Mouse (Mus musculus) T-cell, adult 2 months (primary cell): ENCODE results near the gene Armc7.
"Not testable (repeated sequence)": the region's sequence is repeated elsewhere in the genome, so short reads cannot be mapped to it uniquely, and the experiment has no call there.

ENCODE experiments used
- DNase-seq: peaks from one replicate; pipeline ENCODE4 v3.0.0; 2022; ENCODE audit warnings: low spot score

Armc7 gene

GRCm38 (mm10) chr11:115491356-115492083 is 16.1 kb downstream of the Armc7 start, which contains the start of gene Nt5c:
Gene Nt5c, minus strand, starts transcription at chr11:115491862.
- peak; percentile 88 for DNase-seq

GRCm38 (mm10) chr11:115492387-115492786 is 16.9 kb downstream of the Armc7 start:
- no peak for DNase-seq

- not testable (repeated sequence) for DNase-seq
Measured at GRCm38 (mm10) chr11:115496559-115496958, 21.1 kb downstream of the Armc7 start.

GRCm38 (mm10) chr11:115502636-115503035 is 27.2 kb downstream of the Armc7 start:
- DNase-seq, result no peak

GRCm38 (mm10) chr11:115506586-115506985 is 31.1 kb downstream of the Armc7 start:
- no peak for DNase-seq

- peak; percentile 70 for DNase-seq
Measured at GRCm38 (mm10) chr11:115508061-115508460, 32.6 kb downstream of the Armc7 start.

GRCm38 (mm10) chr11:115509773-115510506 is 34.5 kb downstream of the Armc7 start:
- DNase-seq, result no peak

- DNase-seq, result no peak
Measured at GRCm38 (mm10) chr11:115510507-115510888, 35.0 kb downstream of the Armc7 start.

GRCm38 (mm10) chr11:115511121-115511520 is 35.7 kb downstream of the Armc7 start:
- DNase-seq, result no peak

- DNase-seq, result no peak
Measured at GRCm38 (mm10) chr11:115512004-115512403, 36.5 kb downstream of the Armc7 start.

GRCm38 (mm10) chr11:115512407-115513183 is 37.1 kb downstream of the Armc7 start:
- peak; percentile 49 for DNase-seq

- no peak for DNase-seq
Measured at GRCm38 (mm10) chr11:115513271-115514237, 38.1 kb downstream of the Armc7 start.

GRCm38 (mm10) chr11:115514238-115514663 is 38.8 kb downstream of the Armc7 start, which contains the start of gene Jpt1:
Gene Jpt1, minus strand, starts transcription at chr11:115514387.
- peak; percentile 98 for DNase-seq

GRCm38 (mm10) chr11:115515021-115515420 is 39.6 kb downstream of the Armc7 start:
- DNase-seq, result no peak

GRCm38 (mm10) chr11:115516942-115517341 is 41.5 kb downstream of the Armc7 start:
- no peak for DNase-seq

- DNase-seq, result no peak
Measured at GRCm38 (mm10) chr11:115518693-115519092, 43.2 kb downstream of the Armc7 start.

GRCm38 (mm10) chr11:115519581-115519980 is 44.1 kb downstream of the Armc7 start:
- DNase-seq, result no peak

- no peak for DNase-seq
Measured at GRCm38 (mm10) chr11:115520218-115520617, 44.8 kb downstream of the Armc7 start.

GRCm38 (mm10) chr11:115521080-115521479 is 45.6 kb downstream of the Armc7 start:
- DNase-seq, result no peak

GRCm38 (mm10) chr11:115522238-115522637 is 46.8 kb downstream of the Armc7 start:
- DNase-seq, result no peak

GRCm38 (mm10) chr11:115522703-115523102 is 47.2 kb downstream of the Armc7 start:
- no peak for DNase-seq
